Mouse (Mus musculus) myocyte (in vitro differentiated cells): ENCODE data around the gene Rrp15. TPM values are rescaled to one million over a fixed set of nuclear protein-coding genes. Genes with fewer than 3 reads are reported as not detected.
A peak's percentile ranks its signal among the peaks of the same experiment; 100 is the strongest.

ENCODE experiments used
- H3K27me3 ChIP-seq: one replicate; pipeline ENCODE4 v1.6.1; 2011; ENCODE audit not compliant: control insufficient read depth, insufficient read depth, insufficient read length
- H3K36me3 ChIP-seq: one replicate; pipeline ENCODE4 v1.6.1; 2011; ENCODE audit not compliant: control insufficient read depth, insufficient read depth
- H3K4me2 ChIP-seq: one replicate; pipeline ENCODE4 v1.6.1; 2011; ENCODE audit warnings: low read depth, control low read depth
- H3K4me3 ChIP-seq: one replicate; pipeline ENCODE4 v1.5.1; 2011; ENCODE audit warnings: mild to moderate bottlenecking, control low read depth, moderate library complexity
- H3K79me2 ChIP-seq: one replicate; pipeline ENCODE4 v1.6.1; 2011; ENCODE audit not compliant: control insufficient read depth, insufficient read depth
- H3ac ChIP-seq: one replicate; pipeline ENCODE4 v1.6.1; 2011; ENCODE audit not compliant: control insufficient read depth, insufficient read length
- CEBPB ChIP-seq: IDR thresholded peaks from 2 replicates; pipeline ENCODE4 v1.6.1; 2011; ENCODE audit warnings: mild to moderate bottlenecking, moderate library complexity; ENCODE audit not compliant: poor library complexity, insufficient read depth, severe bottlenecking
- E2F4 ChIP-seq: IDR thresholded peaks from one replicate; pipeline ENCODE4 v1.6.1; 2011; ENCODE audit warnings: mild to moderate bottlenecking, control low read depth, moderate library complexity; ENCODE audit not compliant: insufficient read depth
- MAX ChIP-seq: IDR thresholded peaks from one replicate; pipeline ENCODE4 v1.6.1; 2011; ENCODE audit warnings: low read depth, mild to moderate bottlenecking, control low read depth
- MYOD1 ChIP-seq, 3 experiments: IDR thresholded peaks; one replicate each; pipeline ENCODE4 v1.6.1; 2011; ENCODE audit warnings: control low read depth in 2 of 3, low read depth in 2 of 3, mild to moderate bottlenecking in 2 of 3, moderate library complexity in 1 of 3; ENCODE audit not compliant: insufficient read length in 2 of 3, control insufficient read depth in 1 of 3
- MYOG ChIP-seq, 3 experiments: IDR thresholded peaks; one replicate each; pipeline ENCODE4 v1.6.1; 2011; ENCODE audit warnings: control low read depth in 2 of 3, low read depth in 2 of 3, mild to moderate bottlenecking in 2 of 3; ENCODE audit not compliant: insufficient read length in 2 of 3, control insufficient read depth in 1 of 3, insufficient read depth in 1 of 3
- POLR2A ChIP-seq: IDR thresholded peaks from one replicate; pipeline ENCODE4 v1.6.1; 2011; ENCODE audit warnings: low read depth, mild to moderate bottlenecking, control low read depth, moderate library complexity; ENCODE audit not compliant: insufficient read length
- POLR2AphosphoS2 ChIP-seq: IDR thresholded peaks from one replicate; pipeline ENCODE4 v1.6.1; 2011; ENCODE audit warnings: low read depth, control low read depth; ENCODE audit not compliant: insufficient read length
- REST ChIP-seq: IDR thresholded peaks from one replicate; pipeline ENCODE4 v1.6.1; 2011; ENCODE audit warnings: mild to moderate bottlenecking, control low read depth, moderate library complexity; ENCODE audit not compliant: insufficient read depth, insufficient read length
- SRF ChIP-seq: IDR thresholded peaks from one replicate; pipeline ENCODE4 v1.6.1; 2011; ENCODE audit warnings: low read depth; ENCODE audit not compliant: control insufficient read depth, insufficient read length
- TCF12 ChIP-seq: IDR thresholded peaks from one replicate; pipeline ENCODE4 v1.6.1; 2011; ENCODE audit warnings: mild to moderate bottlenecking, control low read depth; ENCODE audit not compliant: poor library complexity, insufficient read depth, severe bottlenecking
- TCF3 ChIP-seq: IDR thresholded peaks from one replicate; pipeline ENCODE4 v1.6.1; 2011; ENCODE audit warnings: low read depth, control low read depth; ENCODE audit not compliant: insufficient read length
- USF1 ChIP-seq: IDR thresholded peaks from one replicate; pipeline ENCODE4 v1.6.1; 2011; ENCODE audit warnings: low read depth, mild to moderate bottlenecking, control low read depth, moderate library complexity
- polyA plus RNA-seq: library from polyadenylated mRNA; unstranded; fragments of >200 nt; fragmentation: generic; extraction: Trizol; gene quantifications from one replicate; pipeline ENCODE4 v1.2.1, GENCODE M21; 2012; ENCODE audit warnings: missing spikeins

The Rrp15 gene
- polyA plus RNA-seq, 1 experiment = 19.9 TPM

DNA sequence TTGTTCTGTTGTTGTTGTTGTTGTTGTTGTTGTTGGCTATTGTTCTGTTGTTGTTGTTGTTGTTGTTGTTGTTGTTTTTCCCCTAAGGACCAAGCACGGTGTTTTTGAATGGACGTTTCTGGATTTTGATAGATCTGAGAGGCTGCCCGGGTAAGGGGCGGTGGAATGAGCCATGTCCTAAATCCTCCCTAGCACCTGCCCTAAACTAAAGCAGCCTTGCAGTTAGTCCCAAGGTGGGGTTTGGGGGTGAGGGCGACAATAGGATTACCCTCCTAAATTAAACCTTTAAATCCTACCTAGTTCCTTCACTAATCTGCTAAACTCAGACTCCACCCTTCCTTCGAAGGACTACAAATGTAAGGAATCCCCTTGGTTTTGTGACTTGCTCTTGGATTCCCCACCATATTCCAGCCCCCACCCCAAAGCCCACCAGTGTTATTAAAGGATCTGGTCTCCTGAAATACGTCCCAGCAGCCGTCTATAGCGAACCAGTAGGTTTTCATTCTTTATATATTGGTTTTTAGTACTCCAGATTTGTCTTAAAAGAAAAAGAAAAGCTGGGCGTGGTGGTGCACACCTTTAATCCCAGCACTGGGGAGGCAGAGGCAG is 621 bp upstream of the Rrp15 start:
- Histone ChIP-seq H3ac (peak overlapping the region; percentile 39), H3K4me3 (peak overlapping the region; percentile 91), H3K4me2 (peak overlapping the region; percentile 68), H3K36me3 (no peaks in the 10 kb centered on the region), H3K27me3 (no peaks in the 10 kb centered on the region), H3K79me2 (peaks cover 51% of the 10 kb centered on the region)
- TF ChIP-seq E2F4 (no peak), REST (no peak), MYOG (IDR thresholded peaks at IDR 0.05; ENCODE audit: control insufficient read depth in 1 of 3, insufficient read depth in 1 of 3, insufficient read length in 2 of 3, low read depth in 2 of 3) (no peak), TCF12 (no peak), MYOD1 (IDR thresholded peaks at IDR 0.05; ENCODE audit: control insufficient read depth in 1 of 3, insufficient read length in 2 of 3, low read depth in 2 of 3) (no peak), MAX (no peak), POLR2A (no peak), SRF (no peak)

DNA sequence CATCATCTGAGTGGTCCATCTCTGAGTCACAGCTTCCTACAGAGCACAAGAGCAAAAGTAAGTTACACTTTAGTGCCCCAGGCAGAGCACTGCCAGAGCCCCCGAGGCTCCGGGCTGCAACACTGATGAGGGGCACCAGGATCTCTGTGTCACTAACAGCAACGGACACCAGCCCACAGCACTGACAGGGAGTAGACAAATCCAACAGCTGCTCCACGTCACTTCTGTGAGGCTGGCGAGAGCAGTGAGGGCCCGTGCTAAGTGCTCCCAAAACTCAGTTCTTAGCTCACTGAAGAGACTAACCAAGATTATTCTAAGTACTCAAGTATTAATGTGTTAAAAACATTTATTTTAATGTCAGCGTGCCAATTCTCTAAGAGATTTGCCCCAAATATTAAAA is 9.3 kb downstream of the Rrp15 start:
- no peak overlapping the region for H3ac ChIP-seq
- peaks cover 45% of the 10 kb centered on the region for H3K79me2 ChIP-seq
- TF ChIP-seq MYOD1 (IDR thresholded peaks at IDR 0.05; ENCODE audit: control insufficient read depth in 1 of 3, insufficient read length in 2 of 3, low read depth in 2 of 3) (peak in 1 of 3 experiments; percentile 69), TCF3 (no peak)
- peaks cover 46% of the 10 kb centered on the region for H3K36me3 ChIP-seq
- H3K4me3 ChIP-seq = no peak overlapping the region
- H3K27me3 ChIP-seq = no peaks in the 10 kb centered on the region
- no peak overlapping the region for H3K4me2 ChIP-seq

DNA sequence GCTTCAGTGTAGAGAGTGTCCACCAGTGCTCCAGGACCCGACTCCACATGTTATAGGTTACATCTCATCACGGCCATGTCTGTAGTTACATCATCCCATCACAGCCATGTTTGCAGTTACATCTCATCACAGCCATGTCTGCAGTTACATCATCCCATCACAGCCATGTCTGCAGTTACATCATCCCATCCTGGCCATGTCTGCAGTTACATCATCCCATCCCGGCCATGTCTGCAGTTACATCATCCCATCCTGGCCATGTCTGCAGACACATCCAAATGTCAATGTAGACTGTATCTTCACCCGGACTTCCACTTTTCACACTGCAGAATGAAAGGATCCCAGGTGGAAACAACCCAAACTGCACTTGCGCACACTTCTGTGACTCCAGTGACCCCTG is 13.6 kb downstream of the Rrp15 start:
- Histone ChIP-seq H3K4me3 (no peak overlapping the region), H3ac (no peak overlapping the region), H3K4me2 (no peak overlapping the region), H3K36me3 (peaks cover 61% of the 10 kb centered on the region), H3K27me3 (no peaks in the 10 kb centered on the region), H3K79me2 (peaks cover 3% of the 10 kb centered on the region)
- TF ChIP-seq SRF (no peak), E2F4 (no peak), POLR2AphosphoS2 (no peak), USF1 (no peak), POLR2A (no peak), MAX (no peak), MYOD1 (IDR thresholded peaks at IDR 0.05; ENCODE audit: control insufficient read depth in 1 of 3, insufficient read length in 2 of 3, low read depth in 2 of 3) (no peak), TCF12 (no peak), CEBPB (no peak), MYOG (IDR thresholded peaks at IDR 0.05; ENCODE audit: control insufficient read depth in 1 of 3, insufficient read depth in 1 of 3, insufficient read length in 2 of 3, low read depth in 2 of 3) (no peak)

DNA sequence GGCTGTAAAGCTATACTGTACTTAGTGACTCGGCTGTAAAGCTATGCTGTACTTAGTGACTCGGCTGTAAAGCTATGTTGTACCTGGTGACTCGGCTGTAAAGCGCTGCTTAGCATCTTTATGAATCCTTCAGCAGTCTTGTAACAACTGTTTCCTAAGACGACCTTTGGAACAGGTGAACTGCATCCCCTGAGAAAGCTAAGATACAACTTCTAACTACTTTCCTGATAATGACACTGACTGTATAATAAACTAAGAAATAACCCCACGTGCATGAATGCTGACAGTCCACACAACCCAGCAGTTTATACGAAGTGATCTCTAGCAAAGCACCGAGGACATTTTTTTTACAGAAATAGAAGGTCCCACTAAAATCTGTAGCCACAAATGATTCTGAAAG is 16.1 kb downstream of the Rrp15 start:
- Histone ChIP-seq H3K4me2 (no peak overlapping the region), H3K4me3 (no peak overlapping the region), H3K36me3 (peaks cover 45% of the 10 kb centered on the region), H3K79me2 (peaks cover 16% of the 10 kb centered on the region), H3K27me3 (no peaks in the 10 kb centered on the region), H3ac (no peak overlapping the region)
- TF ChIP-seq POLR2A = no peak
- no peak for TF ChIP-seq MYOD1 (IDR thresholded peaks at IDR 0.05; ENCODE audit: control insufficient read depth in 1 of 3, insufficient read length in 2 of 3, low read depth in 2 of 3)
- no peak for TF ChIP-seq TCF12
- TF ChIP-seq E2F4 = no peak
- TF ChIP-seq MYOG (IDR thresholded peaks at IDR 0.05; ENCODE audit: control insufficient read depth in 1 of 3, insufficient read depth in 1 of 3, insufficient read length in 2 of 3, low read depth in 2 of 3) = no peak
- TF ChIP-seq MAX = no peak
- TF ChIP-seq CEBPB = no peak
- TF ChIP-seq USF1 = no peak
- no peak for TF ChIP-seq TCF3
- TF ChIP-seq REST = no peak
- no peak for TF ChIP-seq POLR2AphosphoS2

DNA sequence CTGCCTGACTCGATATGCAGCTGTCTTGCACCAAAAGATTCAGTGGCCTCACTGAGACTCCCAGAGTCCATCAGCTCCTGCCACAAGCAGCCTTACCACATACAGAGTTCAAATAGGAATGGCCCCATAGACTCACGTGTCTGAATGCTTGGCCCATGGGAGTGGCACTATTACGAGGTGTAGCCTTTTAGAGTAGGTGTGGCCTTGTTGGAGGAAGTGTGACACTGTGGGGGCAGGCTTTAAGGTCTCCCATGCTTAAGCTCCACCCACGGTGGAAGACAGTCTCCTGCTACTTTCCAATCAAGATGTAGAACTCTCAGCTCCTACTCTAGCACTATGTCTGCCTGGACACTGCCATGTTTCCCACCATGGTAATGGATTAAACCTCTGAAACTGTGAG is 20.4 kb downstream of the Rrp15 start:
- no peak overlapping the region for H3K4me2 ChIP-seq
- TF ChIP-seq POLR2A (no peak), CEBPB (no peak), REST (no peak), USF1 (no peak), SRF (no peak), MAX (no peak), MYOG (IDR thresholded peaks at IDR 0.05; ENCODE audit: control insufficient read depth in 1 of 3, insufficient read depth in 1 of 3, insufficient read length in 2 of 3, low read depth in 2 of 3) (no peak), POLR2AphosphoS2 (no peak), E2F4 (no peak), MYOD1 (IDR thresholded peaks at IDR 0.05; ENCODE audit: control insufficient read depth in 1 of 3, insufficient read length in 2 of 3, low read depth in 2 of 3) (no peak), TCF12 (no peak), TCF3 (no peak)
- peaks cover 10% of the 10 kb centered on the region for H3K36me3 ChIP-seq
- no peak overlapping the region for H3K4me3 ChIP-seq
- H3K79me2 ChIP-seq = peaks cover 28% of the 10 kb centered on the region
- no peaks in the 10 kb centered on the region for H3K27me3 ChIP-seq
- H3ac ChIP-seq = no peak overlapping the region
